Mouse (Mus musculus) megakaryocyte, embryonic 14.5 days (primary cell): ENCODE results near the gene Cdc42ep4.

ENCODE experiments used
- FLI1 ChIP-seq: IDR thresholded peaks from 2 replicates; pipeline ENCODE4 v1.6.1; 2012; ENCODE audit warnings: low read length, inconsistent platforms, mixed read lengths
- GATA1 ChIP-seq: IDR thresholded peaks from 3 replicates; pipeline ENCODE4 v1.6.1; 2012; ENCODE audit warnings: mixed read lengths, low read length, inconsistent platforms, borderline replicate concordance

DNA sequence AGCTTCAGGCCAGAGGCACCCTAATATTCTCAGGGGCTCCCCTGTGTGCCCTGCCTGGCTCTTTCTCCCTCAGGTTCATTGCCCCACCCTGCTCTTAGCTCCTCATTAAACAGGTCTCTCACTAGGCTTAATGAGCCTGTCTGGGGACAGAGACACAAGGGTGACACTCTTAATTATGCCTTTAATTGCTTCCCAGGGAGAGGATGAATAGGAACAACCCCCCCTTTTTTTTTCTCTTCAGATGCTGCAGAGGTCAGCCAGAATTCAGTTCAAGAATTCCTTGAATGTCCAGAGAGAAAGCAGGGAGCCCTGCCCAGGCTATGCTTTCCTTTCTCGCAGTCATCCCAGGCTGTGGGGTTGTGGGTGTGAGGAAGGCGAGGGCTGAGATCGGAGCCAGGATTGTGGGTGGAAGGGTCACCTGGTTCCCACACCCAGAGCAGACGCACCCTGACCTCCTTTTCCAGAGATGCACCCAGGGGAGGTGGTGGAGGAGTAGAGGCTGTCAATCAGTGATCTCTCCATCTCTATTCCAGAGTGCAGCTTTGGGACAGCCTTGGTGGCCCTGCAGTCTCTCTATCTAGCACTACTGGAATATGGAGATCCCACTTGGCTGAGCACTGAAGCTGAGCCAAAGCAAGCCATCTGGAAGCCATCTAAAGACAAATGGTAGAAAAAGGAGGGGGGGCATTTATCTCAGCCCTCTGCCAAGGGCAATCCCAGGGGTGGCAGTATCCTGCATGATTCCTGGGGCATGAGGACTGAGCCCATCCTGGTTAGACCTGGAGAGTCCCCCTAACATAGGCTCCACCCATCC, 26.2 kb downstream of the Cdc42ep4 start:
- no peak for TF ChIP-seq GATA1
- TF ChIP-seq FLI1 = no peak
